Mouse (Mus musculus): ENCODE measurements around the gene Pde4c.

- TF ChIP-seq CTCF (IDR thresholded peaks at IDR 0.05; ENCODE audit: low read depth, low read length): no peak
- no peak for TF ChIP-seq POLR2A (IDR thresholded peaks at IDR 0.05; ENCODE audit: extremely low read depth, insufficient read depth, low read length)
Observed at GRCm38 (mm10) chr8:70756476-70757040, 33.0 kb downstream of the Pde4c start.
